Mouse (Mus musculus): ENCODE measurements at regions not wholly inside any gene's neighbourhood (a gene's known extent, or its start where the extent isn't known, plus 50 kb on each side); places are given as distances from the start of the nearest gene placed in this dataset.
A peak's percentile ranks its signal among the peaks of the same experiment; 100 is the strongest.

DNA sequence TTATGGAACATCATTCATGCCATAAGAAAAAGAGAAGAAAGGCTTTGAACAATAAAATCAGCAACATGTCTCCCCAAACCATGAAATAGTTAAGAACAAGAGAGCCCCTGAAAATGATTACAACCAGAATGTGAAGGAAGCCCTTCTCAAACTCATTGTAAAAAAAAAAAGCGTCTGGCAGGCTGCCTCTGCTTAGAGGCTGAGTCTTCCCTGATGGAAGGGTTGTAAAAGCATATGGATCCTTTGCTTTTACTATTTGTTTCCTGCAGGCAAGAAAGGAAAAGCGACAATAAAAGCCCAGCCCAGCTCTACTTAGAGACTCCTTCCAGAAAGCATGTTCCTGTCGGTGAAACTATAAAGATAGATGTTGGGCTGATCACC is 461.2 kb upstream of the Cited2 start:
- no peak for DNase-seq (ENCODE audit: low spot score)

DNA sequence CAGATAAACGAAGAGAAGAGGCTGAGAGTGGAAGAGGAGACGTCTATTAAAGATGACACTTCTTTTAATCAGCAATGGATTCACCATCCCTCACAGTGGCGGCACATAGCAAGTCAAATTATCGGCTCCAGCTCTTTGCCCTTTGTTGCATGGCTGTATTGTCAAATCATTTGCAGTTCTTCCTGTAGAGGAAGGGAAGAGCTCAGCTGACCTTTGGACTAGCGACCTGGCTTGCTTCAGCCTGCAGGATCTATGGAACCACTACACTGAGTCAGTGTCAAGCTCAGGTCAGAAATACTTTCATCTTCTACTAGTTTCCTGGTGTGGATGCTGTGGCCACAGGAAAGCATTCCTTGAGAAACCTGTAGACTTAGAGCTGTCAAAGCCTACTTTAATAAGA is 450.4 kb upstream of the Cited2 start:
- no peak for DNase-seq (ENCODE audit: low spot score)

DNA sequence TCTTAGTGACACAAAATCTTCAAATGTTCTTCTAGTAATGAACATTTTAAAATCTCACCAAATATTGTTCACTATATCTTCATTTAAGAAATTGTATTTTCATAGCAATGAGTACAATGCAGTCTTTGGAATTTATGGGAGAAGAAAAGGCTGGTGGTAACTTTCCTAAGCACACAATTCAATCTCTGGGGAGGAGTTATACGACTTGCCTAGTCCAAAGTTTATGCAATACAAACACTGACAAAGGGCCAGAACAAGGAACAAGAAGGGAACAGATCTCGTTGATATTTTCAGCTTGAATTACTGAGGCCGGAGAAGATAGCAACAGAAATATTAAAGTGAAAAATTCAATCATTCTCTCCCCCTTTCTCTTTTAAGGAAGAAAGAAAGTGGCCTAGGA is 449.2 kb upstream of the Cited2 start:
- no peak for DNase-seq (ENCODE audit: low spot score)

DNA sequence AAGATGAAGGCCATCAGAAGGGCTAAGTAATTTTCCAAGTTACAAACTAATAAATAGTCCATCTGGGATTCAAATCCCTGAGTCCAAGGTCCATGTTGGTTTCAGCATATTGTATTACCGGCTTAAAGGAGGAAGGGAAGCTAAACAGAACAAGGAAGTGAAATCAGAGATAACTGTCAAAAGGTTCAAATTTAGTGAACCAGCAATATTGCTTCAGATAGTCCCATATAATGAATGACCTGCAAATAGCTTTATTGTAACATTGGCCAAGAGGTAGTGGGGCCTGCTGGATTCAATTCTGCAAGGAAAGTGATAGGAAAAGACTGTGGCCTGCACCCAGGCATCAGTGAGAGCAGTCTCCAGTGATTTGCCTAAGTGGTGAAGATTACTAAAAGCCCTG is 447.8 kb upstream of the Cited2 start:
- no peak for DNase-seq (ENCODE audit: low spot score)

DNA sequence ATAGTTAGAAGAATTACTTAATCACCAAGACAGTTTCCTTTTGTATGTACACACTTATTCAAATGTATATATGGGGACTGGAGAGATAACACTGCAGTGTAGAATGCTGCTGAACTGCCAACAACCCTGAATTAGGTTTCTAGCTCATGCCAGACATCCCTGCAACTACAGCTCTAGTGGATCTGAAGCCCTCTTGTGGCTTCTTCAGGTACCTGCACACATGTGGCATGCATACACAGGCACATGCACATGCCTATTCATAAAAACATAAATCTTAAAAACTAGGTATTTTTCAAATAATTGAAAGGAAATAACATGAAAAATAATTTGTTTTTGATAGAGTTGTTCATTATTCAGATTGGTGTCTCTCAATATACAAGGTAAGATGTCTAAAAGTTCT is 445.1 kb upstream of the Cited2 start:
- DNase-seq (ENCODE audit: low spot score) = no peak

DNA sequence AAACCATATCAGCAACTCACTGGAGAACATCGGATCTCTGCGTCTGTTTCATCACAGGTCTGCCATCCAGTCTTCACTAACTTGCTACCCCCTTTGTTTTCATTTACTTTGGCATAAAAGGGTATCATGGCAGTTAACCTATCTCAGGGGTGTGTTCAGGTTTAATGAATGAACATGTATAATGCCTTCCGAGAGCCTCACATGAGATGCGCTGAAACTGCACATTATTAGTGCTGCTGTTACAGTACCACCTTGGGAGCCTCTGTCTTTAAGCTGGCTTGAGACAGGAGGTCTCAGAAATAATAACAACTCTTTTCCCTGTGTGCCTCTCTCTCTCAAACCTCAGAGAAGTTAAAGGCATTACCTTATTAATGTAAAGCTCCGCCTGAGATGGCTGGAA is 438.2 kb upstream of the Cited2 start:
- DNase-seq (ENCODE audit: low spot score) = no peak

DNA sequence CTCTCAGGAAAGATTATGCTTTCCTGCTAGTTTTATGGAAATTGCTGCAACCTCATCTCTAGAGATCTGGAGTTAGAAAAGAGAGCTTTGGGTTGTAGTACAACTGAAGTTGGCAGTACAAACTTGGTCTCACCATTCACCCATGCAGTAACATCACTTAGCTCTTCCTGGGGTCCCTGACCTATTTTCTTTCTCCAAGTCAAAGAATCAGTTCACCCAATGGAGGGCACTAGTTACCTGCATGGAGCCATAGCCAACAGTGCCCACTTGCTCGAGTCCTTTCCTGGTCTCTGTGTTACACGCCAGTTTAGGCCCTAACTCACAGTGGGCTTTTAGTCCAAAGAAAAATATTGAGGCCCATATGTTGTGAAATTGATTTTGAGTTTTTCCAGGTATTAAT is 435.9 kb upstream of the Cited2 start:
- no peak for DNase-seq (ENCODE audit: low spot score)

DNA sequence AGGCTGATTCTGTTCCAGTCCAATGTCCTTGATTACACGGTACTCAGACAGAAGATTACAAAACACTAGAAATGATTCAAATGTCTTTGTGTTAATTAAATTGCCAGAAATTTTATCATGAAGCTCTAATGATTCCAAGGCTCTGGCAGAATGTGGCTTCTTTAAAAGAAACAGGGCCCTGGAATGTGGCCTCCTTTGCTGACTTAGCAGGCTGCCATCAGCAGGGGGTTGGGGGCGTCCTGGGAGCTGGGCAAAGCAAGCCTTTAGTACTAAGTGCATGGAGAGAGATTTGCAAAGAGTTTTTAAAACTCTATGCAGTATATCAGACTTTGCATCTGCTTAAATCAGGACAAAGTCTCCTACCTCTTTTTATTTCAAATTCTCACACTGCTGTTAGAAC is 434.8 kb upstream of the Cited2 start:
- no peak for DNase-seq (ENCODE audit: low spot score)

DNA sequence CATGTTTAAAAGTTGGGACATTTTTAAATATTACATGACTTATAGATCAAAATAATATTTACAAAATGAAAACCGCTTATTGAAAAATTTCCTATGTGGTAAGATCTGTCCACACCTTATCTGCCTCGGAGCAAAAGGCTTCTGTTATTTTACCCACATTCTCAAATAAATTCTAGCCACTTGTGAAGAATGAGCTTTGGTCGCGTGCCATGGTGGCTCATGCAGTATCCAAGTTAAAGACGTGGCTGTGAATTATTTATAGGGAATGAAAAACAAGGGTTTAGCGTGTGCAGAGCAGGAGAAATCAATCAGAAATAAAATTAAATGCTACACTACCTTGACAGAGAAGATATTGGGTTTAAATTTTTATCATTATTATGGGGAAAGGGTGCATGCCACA is 430.7 kb upstream of the Cited2 start:
- DNase-seq (ENCODE audit: low spot score) = no peak

DNA sequence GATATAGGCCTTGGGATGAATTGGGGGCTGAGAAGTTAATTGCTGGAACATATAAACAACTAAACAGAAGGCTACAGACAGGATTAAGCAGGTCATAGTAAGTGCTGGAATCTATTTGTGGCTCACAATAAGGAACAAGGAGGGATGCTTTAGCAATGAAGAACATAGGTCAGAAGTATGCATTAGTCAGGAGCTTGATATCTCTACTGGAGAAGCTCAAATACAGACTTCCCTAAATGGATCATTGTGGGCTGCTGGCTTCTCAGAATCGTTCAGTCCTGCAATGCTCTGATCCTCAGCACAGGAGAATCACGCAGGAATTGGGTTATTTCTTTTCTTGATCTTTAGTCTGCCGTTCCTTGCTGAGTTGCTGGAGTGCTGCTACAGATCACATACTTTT is 428.6 kb upstream of the Cited2 start:
- peak; percentile 12 for DNase-seq (ENCODE audit: low spot score)

DNA sequence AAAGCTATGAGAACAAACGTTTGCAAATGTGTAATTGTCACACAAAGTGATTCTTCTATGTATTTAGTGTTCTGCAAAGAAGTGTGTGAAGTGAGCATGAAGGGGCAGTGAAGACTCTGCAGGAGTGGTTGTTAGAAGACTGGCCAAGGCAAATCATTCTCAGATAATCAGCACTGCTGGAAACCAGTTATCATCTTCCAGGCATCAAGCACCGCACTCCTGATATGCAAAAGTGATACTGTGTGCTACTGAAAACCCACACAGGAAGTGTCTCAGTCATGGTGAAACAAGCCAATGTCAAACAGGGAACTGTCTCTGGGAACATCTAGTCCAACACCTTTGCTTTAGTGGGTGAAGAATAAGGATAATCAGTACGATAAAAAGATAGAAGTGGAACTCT is 427.9 kb upstream of the Cited2 start:
- no peak for DNase-seq (ENCODE audit: low spot score)

DNA sequence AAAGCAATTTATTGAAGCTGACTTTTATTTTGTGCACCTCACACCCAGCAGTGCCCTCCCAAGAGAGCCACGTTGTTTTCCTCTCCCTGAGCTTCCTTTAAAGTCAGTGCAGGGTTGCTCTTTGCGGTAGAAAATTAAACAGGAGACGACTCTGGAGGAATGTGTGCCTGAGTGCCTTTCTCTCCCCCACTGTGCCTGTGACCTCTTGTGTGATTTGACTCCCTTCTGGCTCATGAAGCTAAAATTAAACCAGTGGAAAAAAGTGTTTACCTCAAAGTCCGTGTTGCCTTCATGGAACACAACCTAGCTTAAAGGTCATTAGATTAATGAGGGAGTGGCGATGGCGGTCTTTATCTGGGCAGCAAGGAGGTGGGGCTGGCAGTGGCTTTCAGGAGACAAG is 423.4 kb upstream of the Cited2 start:
- no peak for DNase-seq (ENCODE audit: low spot score)

DNA sequence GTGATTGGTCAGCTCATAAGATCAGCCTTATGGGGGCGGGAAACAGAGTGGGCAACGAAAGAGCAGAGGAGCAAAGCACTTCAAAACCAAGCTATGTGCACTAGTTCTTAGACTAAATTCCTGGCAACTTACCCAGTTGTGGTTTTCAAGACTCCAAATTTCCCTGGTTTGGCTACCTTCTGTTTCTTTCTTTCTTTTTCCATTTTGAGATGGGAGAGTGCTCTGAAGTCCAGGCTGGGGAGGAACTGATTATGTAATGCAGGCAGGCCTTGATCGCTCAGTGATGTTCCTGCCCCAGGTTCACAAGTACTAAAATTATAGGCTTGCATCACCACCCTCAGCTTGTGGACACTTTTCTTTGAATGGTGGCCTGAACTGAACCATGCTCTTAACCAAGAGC is 396.3 kb upstream of the Cited2 start:
- DNase-seq (ENCODE audit: low spot score) = no peak

DNA sequence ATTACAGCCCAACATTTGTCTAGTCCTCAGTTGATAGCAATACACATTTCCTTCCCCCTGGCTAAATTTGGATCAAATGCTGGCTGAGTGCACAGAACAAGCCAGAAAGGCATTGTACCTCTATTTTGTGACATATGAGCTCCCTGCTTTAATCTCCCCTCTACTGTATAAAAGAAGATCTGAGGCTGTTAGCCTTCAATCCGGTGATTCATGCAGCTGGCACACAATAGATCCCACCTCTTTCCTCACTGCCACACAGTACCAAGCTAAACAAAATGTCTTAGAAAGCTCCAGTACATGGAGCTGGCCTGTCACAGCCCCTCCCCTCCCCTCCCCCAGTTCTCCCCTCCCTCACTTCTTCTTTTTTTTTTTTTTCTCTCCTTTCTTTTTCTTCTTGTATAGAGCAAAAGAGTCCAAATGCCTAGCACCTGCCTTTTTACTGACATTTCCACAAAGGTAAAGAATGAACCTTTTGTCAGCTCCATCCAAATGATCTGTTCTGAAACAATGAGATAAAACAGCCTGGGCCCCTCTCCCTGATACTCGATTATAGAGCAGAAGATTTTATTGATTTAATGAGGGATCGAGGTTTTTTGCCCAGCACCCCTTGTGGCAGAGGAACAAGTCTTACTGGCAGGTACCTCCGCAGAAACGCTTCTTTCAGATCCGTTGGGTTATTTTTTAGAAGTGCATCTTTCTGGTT is 392.0 kb upstream of the Cited2 start:
- DNase-seq (ENCODE audit: low spot score) = no peak

DNA sequence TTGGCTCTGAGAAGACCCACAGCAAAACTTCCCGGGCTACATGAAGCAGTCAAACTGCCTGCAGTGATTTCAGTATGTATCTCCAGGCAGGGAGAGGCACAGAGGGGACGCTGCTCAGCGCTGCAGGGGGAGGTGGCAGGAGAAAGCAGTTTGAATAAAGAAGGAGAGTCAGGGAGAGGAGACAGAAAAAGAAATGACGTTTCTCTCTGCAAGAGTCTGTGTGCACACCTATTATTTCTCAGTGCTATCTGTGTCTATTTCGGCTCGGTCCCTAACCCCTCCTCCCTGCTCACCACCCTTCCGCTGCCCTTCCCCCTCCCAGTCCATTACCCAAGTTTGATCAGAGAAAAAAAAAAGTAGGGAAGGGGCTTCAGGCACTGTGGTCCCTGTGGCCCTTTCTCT is 391.4 kb upstream of the Cited2 start:
- no peak for DNase-seq (ENCODE audit: low spot score)

DNA sequence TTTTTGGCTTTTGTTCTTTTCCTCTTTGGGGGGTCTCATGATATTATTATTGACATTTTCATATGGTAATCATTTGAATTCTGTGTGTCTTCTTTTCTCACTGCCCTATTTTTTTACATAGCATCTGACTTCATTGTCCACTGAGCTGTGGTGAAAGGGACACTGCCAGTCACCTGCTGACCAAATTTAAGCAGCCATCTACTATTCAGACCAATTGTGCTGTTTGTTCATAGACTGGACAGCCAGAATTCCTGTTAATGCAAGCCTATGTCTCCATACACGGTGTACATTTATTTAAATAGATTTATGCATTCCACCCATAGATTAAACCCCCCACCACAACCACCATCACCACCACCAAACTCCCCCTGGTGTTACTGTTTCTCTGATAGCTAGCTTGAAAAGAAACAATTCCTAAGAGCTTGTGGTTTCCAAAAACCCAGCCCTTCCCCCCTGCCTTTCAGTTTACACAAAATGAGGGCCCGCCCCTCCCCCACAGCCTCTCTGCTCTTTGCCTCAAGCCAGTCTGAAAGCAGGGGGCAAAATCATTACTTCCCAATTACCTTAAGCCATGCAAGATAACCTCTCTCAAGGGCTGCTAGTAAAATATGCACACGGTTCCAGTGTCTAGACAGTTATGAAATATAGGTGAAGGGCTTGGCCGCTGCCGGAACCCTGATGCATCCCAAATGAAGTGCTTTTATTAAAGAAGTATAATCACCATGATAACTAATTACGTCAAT is 390.8 kb upstream of the Cited2 start:
- DNase-seq (ENCODE audit: low spot score) = no peak

DNA sequence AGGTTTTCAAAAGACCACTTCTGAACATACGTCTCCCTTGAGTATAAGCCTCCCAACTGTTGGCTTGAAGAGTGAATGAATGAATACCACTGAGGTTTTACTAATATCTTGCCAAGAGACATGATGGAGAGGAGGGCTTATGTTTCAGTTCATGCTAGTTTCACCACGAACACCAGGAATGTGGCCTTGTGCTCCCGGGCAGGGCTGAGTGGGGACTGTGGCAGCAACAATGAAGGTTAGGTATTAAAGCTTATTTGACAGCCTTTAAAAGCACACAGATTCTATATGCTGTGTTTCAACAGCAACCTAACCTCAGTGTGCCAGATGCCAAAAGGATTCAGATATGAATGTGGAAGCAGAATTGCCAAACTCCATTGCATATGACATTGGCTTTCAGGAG is 390.0 kb upstream of the Cited2 start:
- no peak for DNase-seq (ENCODE audit: low spot score)

DNA sequence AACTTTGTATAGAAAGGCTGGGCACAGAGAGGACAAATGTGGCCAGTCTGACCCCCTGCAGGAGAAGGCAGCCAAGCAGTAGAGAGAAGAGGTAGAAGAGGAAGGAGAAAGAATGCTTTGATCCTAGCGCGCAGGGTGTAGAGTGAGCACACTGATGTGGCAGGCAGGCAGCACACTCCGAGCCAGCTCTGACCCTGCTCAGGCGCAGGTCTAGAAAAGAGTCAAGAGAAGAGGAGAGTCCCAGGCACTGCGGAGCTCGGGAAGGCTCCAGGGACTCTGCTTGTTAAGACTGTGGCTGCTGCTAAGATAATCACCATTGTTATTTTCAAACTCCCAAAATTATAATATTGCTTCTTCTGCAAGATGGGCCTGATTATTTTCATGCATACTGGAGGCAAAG is 389.3 kb upstream of the Cited2 start:
- no peak for DNase-seq (ENCODE audit: low spot score)

DNA sequence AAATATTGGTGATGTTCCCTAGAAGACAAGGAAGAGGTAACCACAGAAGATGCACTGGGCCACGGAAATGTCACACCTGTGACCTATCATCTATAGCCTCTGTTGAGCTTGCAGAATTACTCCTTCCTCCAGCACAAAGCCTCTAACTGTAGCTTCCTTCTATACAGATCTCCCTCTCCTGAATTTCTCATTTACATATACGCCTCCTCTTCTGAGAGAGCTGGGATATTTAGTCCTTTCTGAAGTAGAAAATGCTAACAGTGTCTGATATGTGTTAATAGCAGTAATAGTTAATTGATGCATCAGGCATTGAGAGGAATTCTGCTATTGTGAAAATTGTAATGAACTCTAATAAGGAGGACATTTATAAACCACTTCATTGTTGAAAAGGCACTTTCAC is 385.8 kb upstream of the Cited2 start:
- DNase-seq (ENCODE audit: low spot score) = no peak

DNA sequence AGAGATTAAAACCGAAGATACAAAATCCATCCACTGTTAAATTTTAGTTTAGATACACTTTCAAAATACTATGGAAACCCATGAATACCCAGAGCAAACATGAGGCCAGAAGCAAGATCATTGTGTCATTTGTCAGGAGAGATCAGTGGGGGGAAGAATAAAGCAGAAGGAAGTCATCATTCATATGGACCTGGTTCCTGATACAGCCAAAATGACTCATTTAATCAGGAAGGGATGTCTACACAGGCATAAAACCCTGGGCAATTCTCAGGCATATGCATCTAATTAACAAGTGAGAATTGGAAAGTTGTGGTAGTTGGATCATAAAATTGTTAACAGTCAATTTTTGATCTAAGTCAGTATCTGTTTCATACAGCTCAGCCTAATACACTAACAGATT is 379.2 kb upstream of the Cited2 start:
- no peak for DNase-seq (ENCODE audit: low spot score)

DNA sequence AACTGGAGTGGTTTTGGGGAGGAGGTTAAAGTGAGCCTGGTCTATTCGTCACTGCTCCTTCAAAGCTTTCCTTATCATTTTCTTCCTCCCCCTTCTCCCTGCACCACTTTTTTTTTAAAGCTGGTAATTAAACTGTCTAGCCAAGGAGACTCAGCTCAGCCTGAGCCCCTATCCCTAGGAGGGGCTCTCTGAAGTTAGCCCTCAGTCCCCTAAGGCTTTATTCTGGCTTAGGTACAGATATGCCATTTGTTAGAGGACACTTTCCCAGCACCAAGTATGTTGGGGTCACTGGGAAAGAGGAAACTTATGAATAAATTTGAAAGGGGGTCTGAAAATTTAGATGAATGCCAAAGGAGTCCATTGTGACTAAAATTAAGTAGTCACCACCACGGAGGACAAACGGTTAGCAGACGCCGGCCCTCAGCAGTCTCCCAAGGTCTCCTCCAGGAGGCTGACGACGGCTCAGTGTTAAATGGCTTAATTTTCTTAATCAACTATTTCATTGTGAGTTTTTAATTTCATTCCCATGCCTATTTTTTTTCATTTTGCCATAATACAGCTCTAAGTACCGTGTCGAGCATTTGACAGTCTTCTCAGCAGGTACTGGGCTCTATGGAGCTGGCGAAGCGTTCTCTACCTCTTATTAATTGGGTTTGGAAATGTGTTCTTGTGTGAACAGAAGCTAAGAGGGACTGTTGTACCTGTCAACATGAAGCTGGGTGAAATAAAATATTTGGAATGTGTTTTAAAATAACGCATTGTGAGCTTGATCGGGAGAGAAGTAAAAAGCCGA is 370.6 kb upstream of the Cited2 start:
- DNase-seq (ENCODE audit: low spot score) = no peak

DNA sequence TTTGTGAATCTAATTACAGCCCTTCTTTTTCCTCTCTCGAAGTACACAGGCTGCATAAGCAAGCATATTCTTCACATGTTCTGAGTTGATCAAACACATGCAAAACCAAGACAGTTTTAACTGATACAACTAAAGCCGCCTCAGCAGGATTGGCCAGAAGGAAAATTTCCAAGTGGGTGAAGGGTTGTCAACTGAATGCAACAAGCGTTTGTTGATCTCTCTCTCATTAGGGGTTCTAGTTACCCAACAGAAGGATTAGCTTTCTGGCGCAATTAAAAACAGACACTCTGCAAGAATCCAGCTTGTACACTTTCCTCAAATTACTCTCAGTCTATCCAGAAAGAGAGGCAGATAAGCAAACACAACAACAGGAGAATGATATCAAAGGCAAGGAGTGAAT is 367.5 kb upstream of the Cited2 start:
- peak; percentile 46 for DNase-seq (ENCODE audit: low spot score)

DNA sequence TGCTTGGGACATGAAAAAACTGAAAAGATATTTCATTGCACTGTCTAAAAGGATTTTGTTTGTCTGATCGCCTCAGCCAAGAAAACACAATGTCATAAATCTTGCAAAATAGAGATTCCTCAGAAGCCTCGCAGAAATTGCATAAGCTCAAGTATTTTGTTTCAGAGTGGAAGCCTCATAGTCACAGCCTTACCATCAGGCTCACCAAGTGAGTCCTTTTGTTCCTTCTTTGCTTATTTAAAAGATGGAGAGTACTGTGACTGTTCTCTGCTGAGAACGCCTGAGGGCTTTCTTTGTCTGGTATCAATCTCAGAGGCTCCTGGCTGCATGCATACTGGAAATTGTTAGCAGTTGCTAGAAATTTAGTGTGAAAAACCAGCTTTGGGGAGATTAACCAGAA is 367.0 kb upstream of the Cited2 start:
- peak; percentile 34 for DNase-seq (ENCODE audit: low spot score)

Measured in lung, postnatal 25 days (tissue).